Mouse (Mus musculus) layer of hippocampus, postnatal 10 days (tissue): ENCODE measurements around the gene Slc38a4. TPM values are rescaled to one million over a fixed set of nuclear protein-coding genes. Genes with fewer than 3 reads are reported as not detected.

Experiments
- DNase-seq, 2 experiments: peaks; one replicate each; pipeline ENCODE4 v3.0.0; 2021; ENCODE audit warnings: low spot score in 2 of 2
- total RNA-seq, 2 experiments: library from RNA; stranded (reverse); gene quantifications; 2 replicates each; pipeline ENCODE4 v1.2.3; 2021

Slc38a4 gene
- total RNA-seq, 2 experiments from 2014 or later: 1.3 TPM

GRCm38 (mm10) chr15:97020221-97020620 is 35.5 kb downstream of the Slc38a4 start:
- no peak for DNase-seq

DNA sequence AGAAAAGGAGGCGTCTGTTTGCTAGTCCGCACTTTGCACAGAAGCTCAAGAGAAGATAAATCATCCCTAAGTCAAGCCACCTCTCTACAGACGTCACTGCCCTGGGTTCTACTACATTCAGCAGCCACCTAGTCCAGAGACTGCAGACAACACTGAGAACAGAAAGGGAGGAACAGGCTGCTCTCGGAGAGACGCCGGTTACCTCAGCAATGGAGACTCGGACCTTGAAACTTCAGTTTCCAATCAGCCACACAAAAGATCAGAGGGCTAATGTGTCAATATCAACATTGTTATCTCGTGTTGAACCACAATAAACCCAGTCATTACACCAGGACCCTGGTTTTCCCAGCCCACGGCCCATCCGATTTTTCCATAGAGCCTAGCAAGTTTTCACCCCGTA is 36.4 kb downstream of the Slc38a4 start:
- no peak for DNase-seq

DNA sequence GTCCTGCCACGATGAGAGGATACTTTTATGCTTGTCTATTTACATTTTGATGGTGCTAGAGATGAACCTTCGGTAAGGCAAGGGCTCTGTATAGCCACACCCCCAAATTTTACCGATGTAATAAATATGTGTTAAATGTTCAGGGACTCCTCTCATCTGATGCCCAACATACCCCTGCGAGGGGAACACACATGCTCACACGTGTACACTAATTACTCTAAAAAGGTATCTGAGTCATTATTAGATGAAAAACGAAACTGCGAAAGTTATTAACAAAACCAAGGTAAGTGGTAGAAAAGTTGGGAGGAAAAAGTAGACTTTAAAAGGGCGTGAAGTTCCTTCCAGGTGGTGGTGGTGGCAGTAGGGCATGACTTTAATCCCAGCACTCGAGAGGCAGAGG is 38.6 kb downstream of the Slc38a4 start:
- no peak for DNase-seq

DNA sequence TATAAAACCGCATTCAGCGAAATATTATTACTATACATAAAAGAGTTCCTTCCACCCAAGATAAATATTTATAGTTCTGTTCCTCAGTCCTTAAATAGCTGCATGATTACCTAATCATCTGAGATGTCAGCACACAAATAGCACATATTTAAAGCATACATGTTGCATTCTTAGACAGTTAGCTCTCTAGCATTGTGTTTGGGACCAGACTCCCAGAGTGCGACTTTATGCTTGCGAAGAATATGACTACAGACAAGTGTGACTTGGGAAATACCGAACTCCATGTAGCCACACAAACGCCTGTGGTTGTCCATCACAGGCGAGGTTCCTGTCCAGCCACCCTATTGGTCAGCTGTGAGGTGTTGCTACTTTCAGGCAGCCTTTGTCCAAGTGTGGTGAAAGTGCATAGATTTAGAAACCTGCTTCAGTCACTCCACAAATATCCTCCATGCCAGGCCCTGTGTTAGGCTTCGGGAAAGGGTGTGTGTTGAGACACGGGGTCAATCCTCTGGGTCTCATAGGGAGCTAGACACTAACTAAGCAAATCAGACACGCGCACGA is 40.6 kb downstream of the Slc38a4 start:
- no peak for DNase-seq

GRCm38 (mm10) chr15:97011599-97012372 is 44.0 kb downstream of the Slc38a4 start:
- DNase-seq: no peak

- DNase-seq: no peak
Measured at GRCm38 (mm10) chr15:97009271-97009670, 46.5 kb downstream of the Slc38a4 start.

DNA sequence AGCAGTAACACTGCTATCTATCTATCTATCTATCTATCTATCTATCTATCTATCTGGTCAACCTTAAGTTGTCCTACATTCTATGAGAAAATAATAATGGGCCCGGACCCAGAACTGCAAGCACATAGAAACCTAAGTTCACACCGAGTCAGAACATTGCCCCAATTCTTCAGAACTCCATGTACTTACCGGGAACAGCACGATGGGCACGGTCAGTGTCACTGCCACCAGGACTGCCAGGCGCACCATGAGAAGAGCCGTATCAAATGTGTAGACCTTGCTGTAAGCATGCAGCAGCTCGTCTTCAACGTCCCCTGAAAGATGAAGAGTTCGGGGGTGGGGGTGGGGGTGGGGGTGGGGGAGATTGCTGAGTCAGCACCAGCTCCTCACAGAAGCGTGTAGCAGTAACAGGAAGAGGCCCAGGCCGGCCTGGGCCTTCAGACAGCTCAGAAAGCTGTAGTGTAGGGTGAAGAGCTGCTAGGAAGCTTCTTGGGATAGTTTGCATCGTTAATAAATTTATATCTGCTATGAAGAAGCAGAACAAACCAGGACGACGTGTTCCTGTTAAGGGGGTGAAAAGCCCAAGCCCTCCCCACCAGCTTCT is 50.0 kb downstream of the Slc38a4 start:
- no peak for DNase-seq

- no peak for DNase-seq
Measured at GRCm38 (mm10) chr15:97004525-97004867, 51.3 kb downstream of the Slc38a4 start.

- no peak for DNase-seq
Measured at GRCm38 (mm10) chr15:97003851-97004524, 51.8 kb downstream of the Slc38a4 start.

- DNase-seq: no peak
Measured at GRCm38 (mm10) chr15:97003186-97003585, 52.6 kb downstream of the Slc38a4 start.

DNA sequence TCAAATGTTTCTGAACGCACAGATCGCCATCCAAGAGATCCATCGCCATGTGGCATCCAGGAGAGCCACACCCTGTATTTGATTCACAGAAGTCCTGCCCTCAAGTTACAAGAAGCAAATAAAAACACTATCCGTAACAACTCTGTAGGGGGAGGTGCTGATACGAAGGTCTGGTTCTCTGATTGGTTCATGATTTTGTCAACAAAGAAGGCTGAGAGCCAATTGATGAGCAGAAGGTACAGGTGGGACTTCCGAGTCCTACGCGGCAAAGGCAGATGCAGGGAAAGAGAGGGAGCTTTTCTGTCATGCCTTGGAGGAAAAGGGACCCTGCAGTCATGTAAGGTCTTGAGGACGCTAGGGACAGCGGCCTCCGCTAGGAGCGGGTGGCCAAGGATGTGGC is 53.0 kb downstream of the Slc38a4 start:
- no peak for DNase-seq

- no peak for DNase-seq
Measured at GRCm38 (mm10) chr15:97001886-97002285, 53.9 kb downstream of the Slc38a4 start.

- no peak for DNase-seq
Measured at GRCm38 (mm10) chr15:97001416-97001815, 54.3 kb downstream of the Slc38a4 start.

DNA sequence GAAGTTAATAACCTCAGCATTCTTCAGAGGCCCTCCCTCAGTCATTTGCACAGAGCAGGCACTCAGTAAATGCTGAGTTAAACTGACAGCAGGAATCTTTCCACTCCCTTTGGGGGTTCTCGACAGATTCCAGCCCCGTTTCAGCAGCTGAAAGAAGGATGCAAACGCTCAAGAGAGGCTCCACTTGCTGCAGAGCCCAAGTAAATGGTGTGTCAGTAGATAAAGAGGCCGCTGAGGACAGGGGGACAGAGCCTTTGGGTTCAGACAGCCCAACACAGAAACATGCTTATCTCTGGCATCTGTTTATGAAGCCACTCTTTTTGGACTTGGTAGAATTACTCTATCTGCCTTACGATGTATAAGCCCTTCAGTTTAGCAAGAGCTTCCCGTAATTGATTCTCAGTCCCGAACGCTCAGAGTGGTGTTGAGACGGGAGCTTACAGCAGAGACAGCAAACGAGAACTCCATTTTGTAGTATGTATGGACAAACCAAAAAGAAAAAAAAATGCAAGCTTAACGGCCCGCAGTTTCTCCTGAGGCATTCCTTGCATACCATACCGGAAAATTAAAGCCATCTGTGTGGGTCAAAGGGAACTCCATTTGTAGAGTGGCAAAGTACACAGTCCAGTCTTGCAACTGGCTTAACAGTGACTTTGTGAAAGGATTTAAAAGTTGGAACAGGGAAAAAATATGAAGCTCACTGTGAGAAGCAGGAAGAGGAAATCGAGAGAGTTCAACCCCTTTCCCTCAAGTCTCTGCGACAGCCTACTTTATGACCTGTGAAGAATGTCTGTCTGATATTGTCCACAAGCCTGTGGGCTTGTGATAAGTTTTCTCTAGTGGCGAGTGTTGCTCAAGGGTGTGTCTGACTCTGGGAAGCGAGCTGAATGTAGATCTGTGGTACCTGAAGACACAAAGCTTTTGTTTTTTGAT is 55.2 kb downstream of the Slc38a4 start:
- DNase-seq: no peak

DNA sequence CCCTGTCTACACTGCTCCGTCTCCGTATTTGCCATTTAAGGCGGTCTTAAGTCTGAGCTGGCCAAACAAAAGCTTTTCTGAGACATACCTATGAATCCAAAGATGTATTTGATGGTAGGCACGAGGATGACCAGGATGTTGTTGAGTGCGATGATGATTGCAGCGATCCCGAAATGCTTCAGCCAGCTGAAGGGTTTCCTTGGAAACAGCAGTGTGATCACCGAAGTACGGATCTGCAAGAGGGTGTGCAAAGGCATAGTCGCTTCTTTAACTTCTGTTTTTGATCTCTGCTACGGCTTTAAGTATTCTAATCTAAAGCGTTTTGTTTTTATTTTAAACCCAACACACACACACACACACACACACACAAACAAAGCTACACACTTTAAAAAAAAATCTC is 56.4 kb downstream of the Slc38a4 start:
- no peak for DNase-seq

DNA sequence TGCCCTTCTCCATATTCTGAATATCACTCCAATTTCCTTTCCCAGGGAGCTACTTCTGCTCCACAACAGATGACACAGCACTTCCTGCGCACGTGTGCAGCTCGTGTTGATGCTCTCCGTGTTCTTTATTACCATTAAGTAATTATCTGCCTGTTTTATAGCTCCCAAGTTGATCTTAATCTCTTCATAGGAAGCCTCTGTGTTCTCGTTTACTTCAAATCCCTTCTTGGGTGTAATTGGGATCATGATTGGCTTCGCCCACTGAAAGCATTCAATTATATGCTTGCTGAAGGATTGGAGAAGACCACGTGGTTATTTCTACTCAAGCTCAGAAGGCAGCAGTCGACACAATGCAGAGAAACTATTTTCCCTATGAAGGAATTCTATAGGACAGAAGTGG is 70.1 kb downstream of the Slc38a4 start:
- no peak for DNase-seq

DNA sequence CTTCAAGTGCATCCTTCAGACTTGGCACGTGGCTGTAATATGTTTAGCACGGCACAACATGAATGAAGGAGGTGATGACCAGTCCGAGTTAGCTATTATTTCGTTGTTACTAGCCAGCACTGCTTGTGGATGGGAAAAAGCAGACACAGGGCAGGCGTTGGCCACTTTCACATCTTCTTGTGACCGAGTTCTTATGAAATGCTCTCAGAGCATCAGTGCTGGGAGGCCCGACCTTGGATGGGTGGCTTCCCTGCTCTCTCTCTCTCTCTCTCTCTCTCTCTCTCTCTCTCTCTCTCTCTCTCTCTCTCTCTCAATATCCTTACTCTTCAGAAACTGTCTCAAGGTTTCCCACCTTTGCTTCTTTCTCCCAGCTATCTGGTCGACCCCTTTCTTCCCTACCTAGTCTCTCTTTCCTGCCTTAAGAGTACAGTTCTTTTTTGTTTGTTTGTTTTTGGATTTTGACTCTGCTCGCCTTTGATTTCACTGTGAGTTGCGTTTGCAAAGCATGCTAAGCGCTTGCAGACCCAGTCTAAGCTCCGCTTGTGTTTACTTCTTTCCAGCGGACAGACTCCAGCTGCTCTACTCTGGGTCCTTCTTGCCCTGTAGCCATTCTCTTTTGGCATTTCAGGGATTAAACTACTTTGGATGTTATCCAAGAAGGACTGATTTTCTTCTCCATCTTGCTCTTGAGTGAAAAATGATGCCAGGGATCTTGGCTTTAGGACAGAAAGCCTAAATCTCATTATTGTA is 72.0 kb downstream of the Slc38a4 start:
- no peak for DNase-seq

DNA sequence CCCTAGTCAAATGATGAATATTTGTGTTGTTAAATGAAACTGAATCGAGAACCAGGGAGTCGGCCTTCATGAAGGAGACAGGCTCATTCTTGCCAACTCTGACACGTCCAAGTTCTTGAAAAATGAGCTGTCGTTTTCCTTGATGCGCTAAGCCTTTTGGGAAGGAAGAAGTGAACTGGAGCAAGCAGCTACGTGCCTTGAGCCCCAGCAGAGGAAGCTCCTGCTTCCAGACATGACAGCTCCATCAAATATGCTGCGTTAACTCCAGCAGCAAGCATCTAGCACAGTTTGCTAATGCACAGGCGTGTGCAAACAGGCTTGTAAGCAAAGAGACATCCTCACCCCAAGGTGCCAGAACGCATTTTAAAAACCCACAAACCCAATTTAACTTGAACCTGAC is 80.6 kb downstream of the Slc38a4 start:
- DNase-seq: no peak

DNA sequence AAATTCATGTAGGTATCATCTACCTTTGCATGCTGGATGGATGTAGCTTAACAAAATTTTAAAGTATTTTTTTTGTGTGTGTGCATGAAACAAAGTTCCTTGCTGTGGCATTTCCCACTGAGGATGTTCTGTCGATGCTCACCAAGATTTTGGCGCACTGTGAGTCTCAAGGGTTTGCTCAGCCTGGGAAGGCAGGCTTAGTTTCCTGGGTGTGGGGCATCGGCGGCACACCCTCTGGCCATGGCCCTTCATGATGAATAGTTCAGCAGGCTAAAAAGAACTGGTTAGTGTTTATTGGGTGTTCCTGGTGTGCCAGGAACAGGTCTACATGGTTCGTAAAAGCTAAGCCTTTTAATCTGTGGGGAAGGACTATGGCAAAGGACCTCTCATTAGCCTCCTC is 81.6 kb downstream of the Slc38a4 start:
- no peak for DNase-seq

- DNase-seq: no peak
Measured at GRCm38 (mm10) chr15:96973370-96973769, 82.4 kb downstream of the Slc38a4 start.
